Mouse (Mus musculus): ENCODE data around the gene Zfp65. TPM values are rescaled to one million over a fixed set of nuclear protein-coding genes. Genes with fewer than 3 reads are reported as not detected.
"Not testable (repeated sequence)": the region's sequence is repeated elsewhere in the genome, so short reads cannot be mapped to it uniquely, and the experiment has no call there.

The Zfp65 gene
- total and polyA plus RNA-seq, 2 experiments from 2014 or later, result 5.6 to 23.5 TPM

DNA sequence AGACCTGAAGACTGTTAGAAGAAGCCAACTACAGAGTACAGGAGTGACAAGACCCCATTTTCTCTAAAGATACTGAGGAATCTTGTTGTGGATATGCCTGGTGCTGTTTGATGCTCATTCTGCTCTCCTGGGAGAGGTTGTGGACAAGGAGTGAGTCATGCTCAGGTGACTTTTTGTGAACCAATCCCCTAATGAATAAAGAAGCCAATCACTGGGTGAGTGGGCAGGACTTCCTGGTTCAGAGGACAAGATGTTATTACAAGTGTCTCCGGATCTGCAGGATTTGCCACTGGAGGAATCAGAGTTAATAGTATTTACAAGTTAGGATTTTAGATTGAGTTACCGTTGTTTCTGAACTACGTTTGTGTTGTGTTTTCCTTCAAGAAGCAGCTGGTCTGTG is 14.0 kb upstream of the Zfp65 start:
- no peaks in the 10 kb centered on the region for H3K27me3 ChIP-seq (ENCODE audit: insufficient read depth, low read length)
- H3K4me1 ChIP-seq (ENCODE audit: insufficient read depth), result no peaks in the 10 kb centered on the region
- ATAC-seq (no peak), DNase-seq (no peak)
- no peaks in the 10 kb centered on the region for H3K9me3 ChIP-seq (ENCODE audit: low read length)
- WGBS, result 88% methylated on average over 3 of the region's 3 CpGs
- no peak overlapping the region for H3K27ac ChIP-seq (ENCODE audit: low read depth, low read length)
- no peak overlapping the region for H3K4me3 ChIP-seq (ENCODE audit: low read depth, low read length)
- peaks cover 2% of the 10 kb centered on the region; the same call in 1 of the 2 replicates for H3K36me3 ChIP-seq (ENCODE audit: insufficient read depth)
- no peak for TF ChIP-seq CTCF (IDR thresholded peaks at IDR 0.05; ENCODE audit: low read depth)
- H3K9ac ChIP-seq, result no peak overlapping the region
- no peak overlapping the region for H3K4me2 ChIP-seq (ENCODE audit: low read depth)

DNA sequence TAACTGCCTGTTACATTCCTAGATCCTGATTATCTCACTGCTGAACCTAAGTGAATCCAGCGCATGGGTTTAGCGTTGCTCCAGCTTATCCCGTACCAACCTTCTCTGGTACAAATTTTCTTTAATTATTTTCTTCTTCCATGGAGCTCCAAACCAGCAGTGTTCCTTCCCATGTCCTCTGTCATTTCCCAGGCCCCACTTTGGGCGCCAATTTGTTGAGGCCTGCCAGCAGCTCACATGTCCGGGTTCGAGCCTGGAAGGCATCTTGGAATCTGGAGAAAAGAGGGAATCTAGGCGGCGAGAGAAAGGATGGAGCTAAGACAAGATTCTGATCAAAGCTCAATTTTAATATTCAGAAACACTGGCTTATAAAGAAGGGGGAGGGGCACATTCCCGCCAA is 5.4 kb upstream of the Zfp65 start:
- H3K27ac ChIP-seq (ENCODE audit: low read depth, low read length); H3K4me1 ChIP-seq (ENCODE audit: insufficient read depth); H3K9ac ChIP-seq; H3K4me2 ChIP-seq (ENCODE audit: low read depth); H3K9me3 ChIP-seq (ENCODE audit: low read length); ATAC-seq; DNase-seq; H3K27me3 ChIP-seq (ENCODE audit: insufficient read depth, low read length); H3K36me3 ChIP-seq (ENCODE audit: insufficient read depth); H3K4me3 ChIP-seq (ENCODE audit: low read depth, low read length): not testable (repeated sequence)
- 95% methylated on average over 9 of the region's 9 CpGs for WGBS

DNA sequence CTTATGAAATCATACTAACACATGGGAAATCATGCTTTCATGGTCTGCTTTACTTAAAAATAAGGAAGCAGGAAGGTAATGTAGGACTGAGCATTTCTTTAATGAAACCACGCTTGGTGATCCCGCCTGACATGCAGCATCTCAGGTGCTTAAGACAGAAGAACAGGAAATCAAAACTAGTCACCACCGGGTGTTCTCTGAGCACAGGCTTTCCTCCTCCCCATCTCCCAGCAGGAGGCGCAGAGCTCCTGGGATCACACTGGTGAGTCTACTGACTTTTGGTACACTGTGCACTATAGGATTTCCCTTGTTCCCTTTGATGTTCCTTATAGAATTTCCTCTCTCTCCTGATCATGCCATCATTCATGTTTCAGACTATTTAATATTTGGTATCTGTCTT is 468 bp upstream of the Zfp65 start:
- H3K27me3 ChIP-seq (ENCODE audit: insufficient read depth, low read length); H3K36me3 ChIP-seq (ENCODE audit: insufficient read depth); H3K9me3 ChIP-seq (ENCODE audit: low read length); H3K27ac ChIP-seq (ENCODE audit: low read depth, low read length); H3K4me1 ChIP-seq (ENCODE audit: insufficient read depth): not testable (repeated sequence)
- H3K4me2 ChIP-seq (ENCODE audit: low read depth), result peak overlapping the region; percentile 79
- H3K4me3 ChIP-seq (ENCODE audit: low read depth, low read length), result peak overlapping the region; percentile 63
- 38% methylated on average over 4 of the region's 4 CpGs for WGBS
- peak; percentile 84 for ATAC-seq
- peak; percentile 52 for DNase-seq
- peak; percentile 59 for TF ChIP-seq CTCF (IDR thresholded peaks at IDR 0.05; ENCODE audit: low read depth)
- H3K9ac ChIP-seq, result peak overlapping the region; percentile 57

DNA sequence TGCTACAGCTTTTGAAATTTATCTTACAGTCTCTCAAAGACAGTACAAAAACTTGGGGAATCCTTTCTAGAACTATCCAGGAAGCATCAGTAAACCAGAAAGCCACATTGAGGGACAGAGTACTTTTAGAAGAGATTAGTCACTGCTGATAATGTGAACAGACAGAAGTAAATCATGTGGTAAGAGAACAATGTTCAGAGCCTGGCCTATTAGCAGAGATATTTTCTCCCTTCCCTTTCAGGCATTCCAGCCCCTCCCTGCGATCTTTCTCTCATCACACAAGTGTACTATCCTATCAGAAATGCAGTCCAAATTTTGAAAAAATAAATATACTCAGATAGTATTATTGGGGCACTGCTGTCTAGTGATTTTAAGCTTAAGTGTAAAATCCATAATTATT is 867 bp downstream of the Zfp65 start:
- Histone ChIP-seq H3K4me2 (ENCODE audit: low read depth) (peak overlapping the region; percentile 79), H3K9ac (no peak overlapping the region; the same call in 1 of the 2 replicates), H3K27ac (ENCODE audit: low read depth, low read length) (no peak overlapping the region), H3K36me3 (ENCODE audit: insufficient read depth) (no peaks in the 10 kb centered on the region), H3K4me3 (ENCODE audit: low read depth, low read length) (peak overlapping the region; percentile 63), H3K4me1 (ENCODE audit: insufficient read depth) (peaks cover 12% of the 10 kb centered on the region), H3K9me3 (ENCODE audit: low read length) (no peaks in the 10 kb centered on the region), H3K27me3 (ENCODE audit: insufficient read depth, low read length) (no peaks in the 10 kb centered on the region)
- TF ChIP-seq CTCF (IDR thresholded peaks at IDR 0.05; ENCODE audit: low read depth), result no peak
- DNase-seq (no peak), ATAC-seq (no peak)
- WGBS, result 72% methylated on average over 1 of the region's 1 CpGs

DNA sequence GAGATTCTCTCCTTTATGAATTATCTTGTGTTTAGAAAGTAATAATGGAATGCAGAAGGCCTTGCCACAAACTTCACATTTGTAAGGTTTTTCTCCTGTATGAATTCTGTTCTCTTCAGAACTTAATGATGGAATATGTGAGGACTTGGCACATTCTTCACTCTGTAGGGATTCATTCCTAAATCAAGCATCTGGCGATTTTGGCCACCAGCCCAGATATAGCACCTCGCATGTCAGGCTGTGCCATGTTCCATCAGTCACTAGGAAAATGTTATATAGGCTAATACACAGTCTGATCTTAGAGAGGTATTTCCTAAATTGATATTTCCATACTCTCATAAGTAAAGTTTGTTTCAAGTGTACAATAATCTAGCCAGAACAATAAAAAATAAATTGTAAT is 3.6 kb downstream of the Zfp65 start:
- H3K27ac ChIP-seq (ENCODE audit: low read depth, low read length); ATAC-seq; H3K36me3 ChIP-seq (ENCODE audit: insufficient read depth); H3K4me3 ChIP-seq (ENCODE audit: low read depth, low read length); DNase-seq; H3K27me3 ChIP-seq (ENCODE audit: insufficient read depth, low read length); H3K4me2 ChIP-seq (ENCODE audit: low read depth); H3K9ac ChIP-seq; H3K9me3 ChIP-seq (ENCODE audit: low read length): not testable (repeated sequence)
- 65% methylated on average over 2 of the region's 2 CpGs for WGBS
- H3K4me1 ChIP-seq (ENCODE audit: insufficient read depth), result peaks cover 15% of the 10 kb centered on the region

DNA sequence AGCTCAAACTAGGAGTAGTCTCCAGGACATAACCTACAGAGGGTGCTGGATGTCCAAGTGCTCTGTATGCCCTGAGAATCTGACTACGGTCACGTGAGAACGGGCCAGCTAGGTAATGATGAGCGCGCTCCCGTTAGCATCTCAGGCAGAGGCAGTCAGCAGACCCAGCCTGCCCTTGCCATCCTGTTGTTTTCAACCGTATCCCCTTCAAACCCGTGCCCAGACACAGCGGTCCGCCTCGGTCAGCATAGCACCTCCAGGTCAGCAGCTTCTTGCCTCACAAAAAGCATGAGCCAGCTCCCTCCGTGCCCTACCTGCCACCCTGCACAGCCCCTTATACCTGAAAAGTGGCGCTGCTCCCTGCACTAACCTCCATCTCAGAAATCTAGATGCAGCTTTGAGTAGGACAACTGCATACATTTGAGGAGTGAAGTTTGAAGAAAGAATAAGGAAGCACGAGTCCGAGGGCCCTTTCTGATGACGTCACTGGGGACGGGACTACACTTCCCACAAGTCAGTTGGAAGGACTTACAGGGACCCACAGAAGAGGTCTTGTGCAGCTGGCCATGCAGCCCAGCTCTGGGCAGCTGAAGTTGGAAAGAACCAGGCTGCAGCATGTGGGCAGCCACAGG is 5.0 kb downstream of the Zfp65 start:
- peak; percentile 92 for DNase-seq
- peak; percentile 94 for ATAC-seq

DNA sequence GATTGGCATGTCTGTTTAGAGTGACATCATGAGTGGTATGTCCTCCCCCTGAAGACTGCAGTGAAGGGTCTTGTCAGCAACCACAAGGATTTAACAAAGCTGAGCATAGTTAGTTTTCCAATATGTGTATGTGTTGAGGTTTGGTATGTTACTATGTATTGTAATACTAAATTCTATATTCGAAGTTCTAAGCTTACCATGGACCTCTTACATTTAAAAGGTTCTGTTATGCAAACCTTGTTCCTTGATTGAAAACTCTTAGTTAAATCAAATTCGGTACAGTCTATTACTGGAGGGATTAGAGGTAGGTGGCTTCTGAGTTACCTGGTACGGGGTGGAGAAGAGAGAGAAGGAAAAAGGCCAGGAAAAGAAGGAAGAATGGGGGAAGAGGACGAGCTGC is 42.0 kb downstream of the Zfp65 start, which contains the start of gene Zfp738:
Gene Zfp738, minus strand, starts transcription at position 101 of the 400 bp plus-strand sequence.
- no peaks in the 10 kb centered on the region for H3K4me1 ChIP-seq (ENCODE audit: insufficient read depth)
- H3K4me3 ChIP-seq (ENCODE audit: low read depth, low read length), result no peak within 1 kb of the TSS
- TF ChIP-seq CTCF (IDR thresholded peaks at IDR 0.05; ENCODE audit: low read depth), result no peak
- no peak within 1 kb of the TSS for H3K9ac ChIP-seq
- no peak within 1 kb of the TSS for H3K27ac ChIP-seq (ENCODE audit: low read depth, low read length)
- H3K4me2 ChIP-seq (ENCODE audit: low read depth), result no peak within 1 kb of the TSS
- 86% methylated on average over 4 of the region's 4 CpGs for WGBS
- ATAC-seq (no peak), DNase-seq (no peak)
- H3K27me3 ChIP-seq (ENCODE audit: insufficient read depth, low read length), result no peaks in the 10 kb centered on the region
- H3K9me3 ChIP-seq (ENCODE audit: low read length), result no peaks in the 10 kb centered on the region
- no peaks in the 10 kb centered on the region for H3K36me3 ChIP-seq (ENCODE audit: insufficient read depth)

More for the DNA sequence above, 5.0 kb downstream of the Zfp65 start:
- Histone ChIP-seq H3K27ac (ENCODE audit: low read depth, low read length) (peak overlapping the region; percentile 42), H3K4me1 (ENCODE audit: insufficient read depth) (peaks cover 15% of the 10 kb centered on the region), H3K27me3 (ENCODE audit: insufficient read depth, low read length) (no peaks in the 10 kb centered on the region), H3K4me3 (ENCODE audit: low read depth, low read length) (peak overlapping the region; percentile 78), H3K36me3 (ENCODE audit: insufficient read depth) (no peaks in the 10 kb centered on the region), H3K9me3 (ENCODE audit: low read length) (no peaks in the 10 kb centered on the region), H3K9ac (peak overlapping the region; percentile 80), H3K4me2 (ENCODE audit: low read depth) (peak overlapping the region; percentile 74)
- WGBS, result 1% methylated on average over 17 of the region's 17 CpGs
- TF ChIP-seq CTCF (IDR thresholded peaks at IDR 0.05; ENCODE audit: low read depth), result no peak

DNA sequence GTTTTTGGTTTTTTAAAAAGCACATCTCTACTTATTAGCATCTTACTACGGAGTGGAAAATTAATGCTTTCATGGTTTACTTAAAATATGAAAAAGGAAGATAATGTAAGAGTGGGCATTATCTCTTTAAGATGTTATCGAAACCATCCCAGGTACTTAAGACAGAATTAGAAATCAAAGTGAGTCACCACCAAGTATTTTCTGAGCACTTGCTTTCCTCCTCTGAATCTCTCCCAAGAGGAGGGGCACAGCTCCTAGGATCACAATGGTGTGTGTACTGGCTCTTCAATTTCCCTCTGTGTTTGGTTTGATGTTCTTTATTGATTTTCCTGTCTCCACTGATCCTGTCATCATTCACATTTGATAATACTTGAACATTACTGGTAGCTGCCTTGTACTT is 45.1 kb downstream of the Zfp65 start:
- H3K27ac ChIP-seq (ENCODE audit: low read depth, low read length), result not testable (repeated sequence)

More for the DNA sequence above, 45.1 kb downstream of the Zfp65 start:
- H3K9ac ChIP-seq, result peak overlapping the region; percentile 67
- not testable (repeated sequence) for H3K27me3 ChIP-seq (ENCODE audit: insufficient read depth, low read length); H3K9me3 ChIP-seq (ENCODE audit: low read length); H3K36me3 ChIP-seq (ENCODE audit: insufficient read depth); H3K4me1 ChIP-seq (ENCODE audit: insufficient read depth)
- 60% methylated on average over 2 of the region's 2 CpGs for WGBS
- peak overlapping the region; percentile 59 for H3K4me3 ChIP-seq (ENCODE audit: low read depth, low read length)
- ATAC-seq (peak; percentile 47), DNase-seq (peak; percentile 1)
- peak overlapping the region; percentile 76 for H3K4me2 ChIP-seq (ENCODE audit: low read depth)
